Mouse (Mus musculus): ENCODE results near the gene Il10.

DNA sequence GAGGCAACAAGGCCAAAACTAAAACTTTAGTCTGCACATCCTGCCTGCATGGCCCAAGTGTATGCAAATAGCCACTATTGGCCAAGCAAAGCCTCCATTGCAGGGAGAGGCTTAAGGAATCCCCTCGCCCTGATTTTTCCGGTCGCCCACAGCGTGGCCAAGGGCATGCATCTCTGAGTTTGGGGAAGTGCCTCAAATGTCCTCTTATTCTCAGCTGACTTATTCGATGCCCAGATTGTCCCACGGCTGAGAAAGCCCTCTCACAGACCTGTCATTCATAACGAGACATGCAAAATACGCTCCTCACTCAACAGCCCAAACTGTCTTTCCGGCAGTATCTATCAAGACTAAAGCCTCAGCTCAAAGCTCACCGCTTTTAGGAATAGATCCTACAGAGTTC, 27.0 kb downstream of the Il10 start:
- TF ChIP-seq GATA1 (IDR thresholded peaks at IDR 0.05; ENCODE audit: low read length): no peak
- no peak for TF ChIP-seq TAL1 (IDR thresholded peaks at IDR 0.05; ENCODE audit: low read length)

Data from erythroblast, embryonic 14.5 days (primary cell).